Mouse (Mus musculus) frontal cortex, postnatal 36 days (tissue): Measurements from ENCODE around the gene Tbc1d8.

ENCODE experiments used
- DNase-seq, 2 experiments: peaks; one replicate each; pipeline ENCODE4 v3.0.0; 2022; ENCODE audit warnings: low spot score in 2 of 2

Tbc1d8 gene

DNA sequence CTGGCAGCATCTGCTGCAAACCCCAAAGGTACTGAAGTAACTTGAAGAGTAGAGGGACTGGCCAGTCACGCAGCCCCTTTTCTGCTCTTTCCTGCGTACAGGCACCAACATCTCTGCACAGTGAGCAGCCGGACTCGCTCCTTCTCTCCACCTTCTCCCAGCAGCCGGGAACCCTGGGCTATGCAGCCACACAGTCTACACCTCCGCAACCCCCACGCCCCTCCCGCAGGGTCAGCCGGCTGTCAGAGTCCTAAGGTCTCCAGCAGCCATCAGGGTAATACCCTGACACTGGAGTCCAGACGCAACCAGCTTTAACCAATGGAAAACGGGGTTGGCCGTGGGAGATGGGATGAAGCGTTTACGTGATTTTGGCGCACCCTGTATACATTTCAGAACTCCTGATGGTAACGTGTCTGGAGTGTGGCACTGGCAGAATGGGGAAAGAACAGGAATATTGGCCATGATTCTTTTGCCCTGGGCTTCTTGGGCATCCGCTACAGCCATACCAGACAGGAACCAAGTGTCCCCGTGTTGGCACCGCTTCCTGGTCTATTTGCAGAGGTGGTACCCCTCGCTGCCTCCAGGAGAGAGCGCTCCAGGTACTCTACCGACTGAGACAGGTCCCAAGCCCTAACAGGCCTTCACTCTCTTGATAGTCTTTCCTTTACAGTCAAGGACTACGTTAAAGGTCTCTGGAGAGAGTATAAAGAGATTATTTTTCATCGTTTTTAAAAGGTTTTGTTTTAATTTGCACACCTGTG, 116.6 kb downstream of the Tbc1d8 start:
- DNase-seq: no peak

DNA sequence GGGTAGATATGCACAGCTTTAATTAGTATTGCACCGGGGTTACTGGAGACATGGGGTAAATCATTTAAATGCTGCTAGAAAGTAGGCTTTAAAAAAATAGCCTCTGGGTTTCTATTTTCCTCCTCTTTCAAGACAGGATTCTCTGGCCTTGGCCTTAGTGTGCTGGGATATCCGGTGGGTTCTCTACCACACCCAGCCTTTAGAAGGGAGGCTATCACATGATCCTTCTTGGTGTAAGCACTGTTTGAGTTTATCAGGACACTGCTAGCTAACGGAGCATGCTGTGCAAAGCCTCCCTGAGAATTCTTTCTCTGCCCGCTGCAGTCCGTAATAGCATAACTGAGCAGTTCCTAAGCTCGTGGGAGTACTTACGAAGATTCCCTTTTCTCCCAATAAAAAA, 129.1 kb downstream of the Tbc1d8 start:
- DNase-seq: no peak

DNA sequence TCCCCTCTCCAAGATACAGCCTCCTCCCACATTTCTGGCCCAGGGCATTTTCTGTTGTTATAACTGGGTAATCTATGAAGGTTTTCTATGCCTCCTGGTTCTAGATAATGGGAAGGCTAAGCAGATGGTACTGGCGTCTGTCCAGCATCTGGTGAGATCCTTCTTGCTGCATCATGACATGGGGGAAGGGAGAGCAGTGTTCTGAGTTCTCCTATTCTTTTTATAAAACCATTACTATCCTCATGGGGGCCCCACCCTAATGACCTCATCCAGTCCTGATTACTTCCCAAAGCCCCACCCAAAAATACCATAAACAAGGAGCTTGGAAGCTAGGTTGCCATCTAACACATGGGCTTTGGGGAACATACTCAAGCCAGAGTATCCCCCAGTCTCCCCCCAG, 129.6 kb downstream of the Tbc1d8 start:
- peak in 1 of 2 experiments; percentile 59 for DNase-seq

DNA sequence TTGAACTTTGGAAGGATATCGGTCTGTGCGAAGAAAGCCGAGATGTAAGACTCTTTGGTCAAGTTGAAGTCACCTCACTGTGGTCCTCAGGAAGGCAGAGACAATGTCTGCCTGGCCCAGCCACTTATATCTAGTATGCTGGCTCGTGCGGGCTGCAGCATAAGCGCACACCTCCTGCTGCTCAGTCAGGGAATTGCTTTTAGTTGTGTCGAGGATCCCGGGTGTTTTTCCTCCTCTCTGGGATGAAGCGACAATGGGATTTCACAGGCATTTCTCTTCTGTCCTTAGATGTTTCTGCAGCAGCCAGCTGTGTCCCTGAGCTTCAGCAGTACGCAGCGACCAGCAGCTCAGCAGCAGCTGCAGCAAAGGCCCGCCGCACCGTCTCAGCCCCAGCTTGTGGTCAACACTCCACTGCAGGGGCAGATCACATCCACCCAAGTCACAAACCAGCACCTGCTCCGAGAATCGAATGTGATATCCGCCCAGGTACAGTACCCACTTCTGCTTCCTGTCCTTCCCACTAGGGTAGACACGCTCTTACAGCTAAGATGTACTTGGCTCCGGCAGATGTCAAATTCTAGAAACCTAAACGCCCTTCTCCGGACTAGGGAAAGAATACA, 133.5 kb downstream of the Tbc1d8 start:
- DNase-seq: no peak

DNA sequence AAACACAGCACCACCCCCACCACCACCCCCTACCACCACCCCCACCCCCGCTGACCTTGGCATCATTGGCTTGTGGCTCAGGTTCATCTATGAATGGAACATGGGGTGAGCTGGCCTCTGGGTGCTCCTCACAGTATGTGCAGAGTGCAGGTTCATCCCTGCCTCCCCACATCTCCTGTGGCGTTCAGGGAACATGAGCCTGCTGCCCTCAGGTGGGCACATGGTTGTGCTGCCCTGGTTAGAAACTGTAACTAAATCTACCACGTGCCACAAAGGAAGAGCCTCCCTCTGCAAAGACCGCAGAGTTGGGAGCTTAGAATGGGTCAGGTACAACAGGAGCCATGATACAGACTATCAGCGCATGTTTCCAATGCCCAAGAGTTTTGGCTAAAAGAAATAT, 135.3 kb downstream of the Tbc1d8 start:
- no peak for DNase-seq

DNA sequence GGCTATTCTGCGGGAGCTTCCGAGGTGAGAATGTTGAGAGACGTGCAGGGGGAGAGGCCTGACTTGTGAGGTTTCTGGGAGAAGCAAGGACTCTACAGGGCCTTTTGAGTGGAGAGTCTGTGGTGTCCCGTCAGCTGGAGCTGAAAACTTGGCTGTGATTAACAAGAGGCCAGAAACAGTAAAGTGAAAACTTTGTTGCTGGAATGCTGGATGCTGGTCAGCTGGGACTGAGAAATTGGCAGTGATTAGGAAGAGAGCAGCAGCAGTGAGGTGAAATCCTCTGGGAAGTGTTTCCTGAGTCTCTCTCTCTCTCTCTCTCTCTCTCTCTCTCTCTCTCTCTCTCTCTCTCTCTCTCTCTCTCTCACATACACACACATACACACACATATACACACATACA, 136.7 kb downstream of the Tbc1d8 start:
- DNase-seq: no peak

DNA sequence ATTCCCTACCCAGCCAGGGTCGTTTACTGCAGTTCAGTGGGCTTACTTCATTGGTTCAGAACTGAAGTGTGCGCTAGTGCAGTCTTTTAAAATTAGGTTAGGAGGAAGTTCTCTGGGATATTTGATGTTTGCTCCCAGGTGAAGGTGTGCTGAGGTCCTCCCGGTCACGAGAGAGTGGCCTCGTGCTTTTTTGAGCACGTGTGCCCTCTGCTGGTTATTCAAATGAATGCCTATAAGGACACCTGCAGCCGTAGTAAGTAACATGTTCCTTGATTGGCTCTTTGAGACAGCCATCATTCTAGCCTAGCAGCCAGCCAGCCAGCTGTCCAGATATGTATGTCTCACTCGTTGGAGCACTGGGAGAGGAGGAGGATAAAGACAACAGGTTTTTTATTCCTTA, 137.9 kb downstream of the Tbc1d8 start:
- DNase-seq: peak in 1 of 2 experiments; percentile 64

DNA sequence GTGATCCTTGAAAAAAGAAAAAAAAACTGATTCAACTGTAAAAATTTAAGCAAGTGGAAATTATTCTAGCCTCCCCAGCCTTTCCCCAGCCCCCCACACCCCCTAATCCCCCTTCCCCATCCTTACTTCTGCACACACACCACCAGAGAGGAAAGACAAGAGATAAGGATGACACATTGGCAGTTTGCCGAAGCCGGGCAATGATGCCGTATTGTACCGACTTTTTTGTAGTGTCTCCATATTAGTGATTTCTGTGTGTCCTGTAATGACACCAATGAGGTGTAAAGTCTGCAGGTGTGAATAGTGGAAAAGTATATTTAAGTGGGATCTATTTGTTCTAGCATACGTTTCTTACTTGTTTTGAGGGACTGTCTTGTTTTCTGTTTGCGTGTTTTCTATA, 138.4 kb downstream of the Tbc1d8 start:
- no peak for DNase-seq

DNA sequence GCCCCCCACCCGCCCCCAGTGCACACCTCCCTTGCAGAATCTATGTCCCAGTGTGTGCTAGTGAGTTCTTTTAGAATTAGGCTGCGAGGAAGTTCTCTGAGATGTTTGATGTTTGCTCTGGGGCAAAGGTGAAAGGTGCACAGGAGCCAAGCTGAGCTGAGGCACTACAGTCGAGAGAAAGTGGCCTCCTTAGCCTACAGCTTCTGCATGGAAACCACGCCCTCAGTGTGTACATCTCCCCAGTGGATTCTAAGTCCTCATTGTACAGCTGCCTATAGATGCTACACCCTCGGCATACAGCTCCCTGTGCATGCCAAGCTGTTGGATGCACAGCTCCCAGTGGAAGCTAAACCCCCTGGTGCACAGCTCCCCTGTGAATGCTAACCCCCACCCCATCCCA, 139.1 kb downstream of the Tbc1d8 start:
- no peak for DNase-seq

DNA sequence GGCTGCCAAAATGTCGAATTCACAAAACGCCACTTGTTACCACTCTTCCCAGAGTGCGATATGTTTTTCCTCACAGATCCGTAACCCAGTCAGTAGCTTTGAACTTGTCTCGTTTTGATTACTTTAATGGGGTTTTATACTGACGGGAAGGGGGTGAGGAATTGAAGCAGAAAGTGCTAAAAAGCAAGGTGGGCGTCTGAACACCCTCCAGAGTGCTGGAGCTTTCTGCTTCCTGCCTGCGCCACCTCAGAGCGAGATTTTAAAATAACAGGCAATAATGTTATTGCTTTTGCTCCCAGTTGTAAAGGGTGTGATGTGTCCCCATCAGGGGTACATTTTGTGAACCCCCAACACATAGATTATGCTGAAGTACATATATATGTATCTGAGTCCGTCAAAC, 139.7 kb downstream of the Tbc1d8 start:
- no peak for DNase-seq

DNA sequence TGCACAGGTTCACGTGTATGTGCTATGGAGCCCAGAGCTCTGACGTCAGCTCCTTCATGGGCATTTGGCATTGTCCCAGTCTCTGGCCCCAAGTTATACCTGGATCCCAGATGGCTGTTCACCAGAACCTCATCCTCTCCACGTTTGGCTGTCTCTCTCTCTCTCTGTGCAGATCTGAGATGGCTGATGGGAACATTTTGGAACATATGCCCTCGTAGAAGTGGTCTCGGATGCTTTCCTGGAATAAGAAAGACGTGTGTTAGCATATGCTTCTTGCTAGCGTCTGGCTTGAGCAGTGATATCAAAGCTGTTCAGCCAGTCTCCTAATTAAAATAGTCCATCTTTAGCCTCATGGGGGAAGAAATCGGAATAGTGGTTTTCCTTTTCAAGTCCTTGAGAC, 141.8 kb downstream of the Tbc1d8 start:
- no peak for DNase-seq

DNA sequence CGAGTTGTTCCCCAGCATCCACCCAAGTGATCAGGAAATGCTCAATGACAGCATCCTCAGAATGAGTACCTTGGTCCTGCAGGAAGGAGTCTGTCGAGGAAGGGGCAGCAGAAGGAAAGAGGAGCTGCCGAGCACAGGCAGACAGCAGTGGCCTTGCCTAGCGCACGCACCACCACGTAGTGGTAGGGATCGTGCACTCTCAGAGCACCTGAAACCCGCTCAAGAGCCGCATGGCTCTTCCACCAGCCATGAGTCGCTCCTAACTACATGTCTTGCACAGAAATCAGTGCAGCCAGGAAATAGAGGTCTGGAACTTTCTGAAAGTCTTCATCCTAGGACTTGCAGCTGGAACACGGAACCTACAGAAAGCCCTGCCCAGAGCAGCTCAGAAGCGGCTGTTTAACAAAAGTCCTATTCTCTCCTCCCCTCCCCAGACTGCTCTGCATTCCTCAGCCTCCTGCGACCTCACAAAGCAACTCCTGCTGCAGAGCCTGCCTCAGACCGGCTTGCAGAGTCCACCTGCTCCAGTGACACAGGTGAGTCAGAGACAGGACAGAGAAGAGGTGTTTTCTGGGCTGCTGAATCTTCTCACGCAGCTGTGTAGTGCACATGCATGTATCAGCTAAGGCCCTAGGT, 142.9 kb downstream of the Tbc1d8 start:
- no peak for DNase-seq

DNA sequence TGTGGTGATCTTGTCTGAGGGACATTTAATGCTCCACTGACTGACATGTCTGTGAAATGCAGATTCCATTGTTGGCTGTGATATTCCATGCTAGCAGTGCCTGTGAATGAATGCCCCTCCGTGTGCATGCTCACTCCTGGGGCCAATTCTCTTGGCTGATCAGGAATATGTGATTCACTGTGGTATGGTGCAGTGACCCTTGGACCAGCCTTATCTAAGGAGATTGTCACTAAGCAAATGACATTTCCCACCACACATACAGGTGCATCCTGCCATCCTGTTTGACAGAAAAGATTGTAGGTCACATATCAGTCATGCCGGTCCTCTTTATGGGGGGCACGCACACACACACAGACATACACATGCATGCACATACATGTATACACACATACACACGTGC, 146.1 kb downstream of the Tbc1d8 start:
- DNase-seq: no peak

DNA sequence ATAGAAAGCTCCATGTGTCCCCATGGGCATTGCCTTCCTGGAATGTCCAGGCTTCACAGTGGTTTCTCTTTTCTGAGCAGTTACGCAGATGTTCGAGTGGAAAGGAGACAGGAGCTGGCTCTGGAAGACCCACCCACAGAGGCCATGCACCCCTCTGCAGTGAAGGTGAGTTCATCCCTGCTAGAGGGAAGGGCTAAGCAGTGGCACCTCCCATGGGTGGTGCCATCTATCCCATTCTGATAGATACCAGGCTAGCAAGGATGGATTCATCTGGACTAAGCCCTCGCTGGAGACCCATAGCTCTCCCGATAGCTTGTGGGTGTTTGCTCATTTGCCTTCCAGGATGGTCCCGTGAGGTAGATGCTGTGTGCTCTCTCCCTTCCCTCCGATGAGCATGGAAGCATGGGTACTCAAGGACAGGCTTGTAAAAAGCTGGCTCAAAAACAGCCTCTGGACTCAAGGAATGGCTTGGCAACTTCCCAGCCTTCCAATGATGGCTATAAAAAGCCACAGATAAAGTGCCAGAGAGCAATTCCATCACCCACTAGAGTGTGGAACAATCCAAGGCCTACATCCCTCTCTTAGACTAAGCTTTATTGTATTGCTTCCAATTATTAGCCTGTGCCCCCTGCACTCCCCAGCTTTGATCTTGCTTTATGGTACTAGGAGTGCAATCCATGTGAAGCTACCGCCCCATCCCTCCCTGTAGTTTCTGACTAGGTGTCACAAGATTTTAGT, 147.5 kb downstream of the Tbc1d8 start:
- DNase-seq: no peak

DNA sequence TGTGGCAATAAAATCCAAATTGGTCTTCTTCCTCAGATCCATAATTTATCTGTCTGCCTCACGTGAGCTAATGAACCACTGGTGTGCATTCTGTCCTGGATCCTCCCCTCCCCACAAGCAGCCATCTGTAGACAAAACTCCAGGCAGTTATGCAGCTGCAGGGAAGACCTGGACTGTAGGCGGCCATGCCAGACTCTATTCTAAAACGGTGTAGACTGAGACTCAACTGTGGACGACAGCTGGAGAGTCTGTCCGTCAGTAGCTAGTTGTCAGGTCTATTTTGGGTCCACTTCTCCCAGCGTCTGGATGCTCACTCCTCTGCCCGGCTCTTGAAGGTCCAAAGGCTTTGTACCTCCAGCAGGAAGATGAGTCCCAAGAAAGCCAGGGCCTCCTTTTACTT, 151.0 kb downstream of the Tbc1d8 start:
- DNase-seq: peak in 1 of 2 experiments; percentile 70

DNA sequence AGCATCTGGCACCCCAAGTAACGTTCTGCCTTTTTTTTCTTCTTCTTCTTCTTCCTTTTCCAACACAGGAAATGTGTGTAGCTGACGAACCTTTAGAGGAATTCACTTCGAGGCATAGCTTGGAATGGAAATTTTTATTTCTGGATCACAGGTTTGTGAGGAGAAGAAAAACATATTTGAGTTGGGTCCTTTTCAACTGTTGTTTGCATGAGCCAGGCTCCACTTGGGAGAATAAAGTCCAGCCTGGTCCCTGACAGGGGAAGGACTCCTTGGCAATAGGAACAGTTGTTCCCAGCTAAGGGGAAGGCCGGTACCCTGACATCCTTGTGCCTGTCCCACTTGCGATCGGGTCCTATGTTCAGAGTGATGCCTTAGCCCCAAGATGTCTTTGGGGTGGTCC, 153.3 kb downstream of the Tbc1d8 start:
- no peak for DNase-seq

DNA sequence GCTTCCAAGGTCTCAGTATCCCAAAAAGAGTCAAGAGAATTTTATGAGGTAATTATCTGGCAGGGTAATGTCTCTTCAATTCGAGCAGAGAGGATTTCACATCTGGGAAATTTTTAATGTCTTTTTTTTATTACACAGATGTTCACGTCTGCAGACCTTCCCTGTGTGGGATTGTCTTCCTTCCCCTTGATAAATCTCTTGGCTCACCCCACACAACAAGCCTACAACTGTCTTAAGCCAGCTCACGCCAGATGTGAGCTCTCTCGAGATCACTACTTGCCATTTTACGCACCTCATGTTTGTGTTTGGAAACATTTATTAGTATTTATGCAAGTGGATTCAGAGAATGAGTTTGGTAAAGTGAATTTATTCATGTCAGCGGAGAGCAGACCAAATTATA, 156.6 kb downstream of the Tbc1d8 start:
- DNase-seq: no peak
